Mouse (Mus musculus) Patski (cell line): ENCODE data around the gene Acacb. TPM values are rescaled to one million over a fixed set of nuclear protein-coding genes. Genes with fewer than 3 reads are reported as not detected.

Experiments
- ATAC-seq: fragments of 100-300 bp; one replicate; pipeline ENCODE4 v1.8.0; 2021
- CTCF ChIA-PET: fragments of 350-600 bp; sonication (Branson Sonifier 250); formaldehyde crosslinking; loops from one replicate; lab custom pipeline; 2022; ENCODE audit warnings: inconsistent platforms; lab: Charles Lee
- POLR2A ChIA-PET: fragments of 350-600 bp; sonication (Branson Sonifier 250); formaldehyde crosslinking; loops from one replicate; lab custom pipeline; 2022; ENCODE audit warnings: antibody characterized with exemption, inconsistent platforms; lab: Charles Lee
- DNase-seq: peaks from one replicate; pipeline ENCODE4 v3.0.0-alpha.2; 2011; ENCODE audit warnings: low read depth, low spot score
- H3K27me3 ChIP-seq: fragments of 371-371 bp; one replicate; pipeline ENCODE4 v1.5.1; 2021
- CTCF ChIP-seq: fragments of 100-300 bp; IDR thresholded peaks from one replicate; pipeline ENCODE4 v1.5.1; 2021
- in situ Hi-C: fragments of 300-500 bp; cut with MboI; formaldehyde crosslinking; loops from 3 replicates; pipeline ENCODE4 v1.11.1; 2018; ENCODE audit warnings: low pct_unique_long_range_greater_than_20kb, mixed read lengths
- polyA plus RNA-seq: library from polyadenylated mRNA; unstranded; gene quantifications from one replicate; pipeline ENCODE4 v1.2.3, GENCODE M21; 2021

Acacb gene
- polyA plus RNA-seq, 1 experiment from 2014 or later = 13.4 TPM

- H3K27me3 ChIP-seq = peaks cover 43% of the 10 kb centered on the region
- no peak for ATAC-seq
- ChIA-PET CTCF (no interaction called here), POLR2A (no interaction called here)
- DNase-seq = no peak
- TF ChIP-seq CTCF = no peak
- in situ Hi-C loops = no loop called here
Observed at GRCm38 (mm10) chr5:114284604-114285397, 138.5 kb downstream of the Acacb start.

GRCm38 (mm10) chr5:114285398-114285700 lies 139.0 kb downstream of the Acacb start:
- in situ Hi-C loops = no loop called here
- no peak for TF ChIP-seq CTCF
- H3K27me3 ChIP-seq = peaks cover 46% of the 10 kb centered on the region
- DNase-seq (no peak), ATAC-seq (no peak)
- ChIA-PET CTCF (no interaction called here), POLR2A (no interaction called here)

GRCm38 (mm10) chr5:114286102-114286501 lies 139.8 kb downstream of the Acacb start:
- POLR2A ChIA-PET = interaction anchor here (0.6 kb wide), 1 partner anchor 282 kb away, joined by 4 read pairs; no protein-coding TSS in a partner anchor
- ATAC-seq (no peak), DNase-seq (no peak)
- CTCF ChIA-PET = interaction anchor here (1.3 kb wide), 1 partner anchor 23 kb away, joined by 5 read pairs; no protein-coding TSS in a partner anchor
- in situ Hi-C loops = no loop called here
- TF ChIP-seq CTCF = no peak
- peaks cover 46% of the 10 kb centered on the region for H3K27me3 ChIP-seq

- CTCF ChIA-PET = interaction anchor here (1.3 kb wide), 1 partner anchor 22 kb away, joined by 5 read pairs; no protein-coding TSS in a partner anchor
- no peak for DNase-seq
Observed at GRCm38 (mm10) chr5:114286872-114287571, 140.7 kb downstream of the Acacb start.

GRCm38 (mm10) chr5:114288396-114288795 lies 142.1 kb downstream of the Acacb start:
- TF ChIP-seq CTCF = no peak
- DNase-seq (no peak), ATAC-seq (no peak)
- in situ Hi-C loops = no loop called here
- ChIA-PET POLR2A (no interaction called here), CTCF (no interaction called here)
- peaks cover 49% of the 10 kb centered on the region for H3K27me3 ChIP-seq

More at GRCm38 (mm10) chr5:114286872-114287571, 140.7 kb downstream of the Acacb start:
- TF ChIP-seq CTCF = no peak
- no peak for ATAC-seq
- H3K27me3 ChIP-seq = peaks cover 50% of the 10 kb centered on the region
- POLR2A ChIA-PET = interaction anchor here (0.6 kb wide), 1 partner anchor 281 kb away, joined by 4 read pairs; no protein-coding TSS in a partner anchor
- in situ Hi-C loops = no loop called here

- ChIA-PET POLR2A (no interaction called here), CTCF (no interaction called here)
- in situ Hi-C loops = no loop called here
- no peak for TF ChIP-seq CTCF
- peaks cover 47% of the 10 kb centered on the region for H3K27me3 ChIP-seq
- DNase-seq = no peak
- no peak for ATAC-seq
Observed at GRCm38 (mm10) chr5:114288874-114289273, 142.5 kb downstream of the Acacb start, which contains the start of gene Myo1h. Gene Myo1h (plus strand): TSS chr5:114289166.

- no peak for DNase-seq
- in situ Hi-C loops = no loop called here
- ChIA-PET POLR2A (no interaction called here), CTCF (no interaction called here)
- H3K27me3 ChIP-seq = peaks cover 45% of the 10 kb centered on the region
- no peak for TF ChIP-seq CTCF
- no peak for ATAC-seq
Observed at GRCm38 (mm10) chr5:114290004-114290403, 143.7 kb downstream of the Acacb start.

- POLR2A ChIA-PET = no interaction called here
- CTCF ChIA-PET = interaction anchor here (2.0 kb wide), 1 partner anchor 12 kb away, joined by 8 read pairs; no protein-coding TSS in a partner anchor
- ATAC-seq (no peak), DNase-seq (no peak)
- TF ChIP-seq CTCF = peak; percentile 69
- in situ Hi-C loops = no loop called here
- H3K27me3 ChIP-seq = peaks cover 18% of the 10 kb centered on the region
Observed at GRCm38 (mm10) chr5:114296693-114297631, 150.6 kb downstream of the Acacb start.

GRCm38 (mm10) chr5:114298212-114298894 lies 152.0 kb downstream of the Acacb start:
- no peak for TF ChIP-seq CTCF
- in situ Hi-C loops = no loop called here
- peaks cover 16% of the 10 kb centered on the region for H3K27me3 ChIP-seq
- DNase-seq (no peak), ATAC-seq (no peak)
- CTCF ChIA-PET = interaction anchor here (1.2 kb wide), 1 partner anchor 11 kb away, joined by 4 read pairs; no protein-coding TSS in a partner anchor
- POLR2A ChIA-PET = no interaction called here
